Mouse (Mus musculus): ENCODE measurements around the gene Trir.

Trir gene

GRCm38 (mm10) chr8:84994375-84994774, 32.2 kb upstream of the Trir start:
- DNase-seq (ENCODE audit: low read depth): no peak

GRCm38 (mm10) chr8:84995680-84996079, 30.9 kb upstream of the Trir start:
- DNase-seq (ENCODE audit: low read depth): no peak

- no peak for DNase-seq (ENCODE audit: low read depth)
These were observed 29.6 kb upstream of the Trir start for GRCm38 (mm10) chr8:84996978-84997377.

- peak; percentile 93 for DNase-seq (ENCODE audit: low read depth)
These were observed 28.9 kb upstream of the Trir start for GRCm38 (mm10) chr8:84997649-84998295.

GRCm38 (mm10) chr8:85007686-85008085, 18.9 kb upstream of the Trir start:
- DNase-seq (ENCODE audit: low read depth): peak; percentile 72

- no peak for DNase-seq (ENCODE audit: low read depth)
These were observed 15.4 kb upstream of the Trir start for GRCm38 (mm10) chr8:85011242-85011641.

- peak; percentile 89 for DNase-seq (ENCODE audit: low read depth)
These were observed 13.3 kb upstream of the Trir start for GRCm38 (mm10) chr8:85013230-85013840.

GRCm38 (mm10) chr8:85014431-85014830, 12.2 kb upstream of the Trir start, which contains the start of gene Best2:
Gene Best2, minus strand, starts transcription at chr8:85014531.
- no peak for DNase-seq (ENCODE audit: low read depth)

- no peak for DNase-seq (ENCODE audit: low read depth)
These were observed 9.9 kb upstream of the Trir start for GRCm38 (mm10) chr8:85016724-85017123.

- DNase-seq (ENCODE audit: low read depth): no peak
These were observed 9.4 kb upstream of the Trir start for GRCm38 (mm10) chr8:85017209-85017608.

GRCm38 (mm10) chr8:85021514-85022055, 5.0 kb upstream of the Trir start:
- DNase-seq (ENCODE audit: low read depth): no peak

GRCm38 (mm10) chr8:85023846-85024245, 2.8 kb upstream of the Trir start:
- no peak for DNase-seq (ENCODE audit: low read depth)

GRCm38 (mm10) chr8:85025098-85025932, 1.3 kb upstream of the Trir start, which contains the start of gene Asna1:
Gene Asna1, minus strand, starts transcription at chr8:85025281.
- DNase-seq (ENCODE audit: low read depth): peak; percentile 98

GRCm38 (mm10) chr8:85027516-85027855, 863 bp downstream of the Trir start:
- DNase-seq (ENCODE audit: low read depth): peak; percentile 53

GRCm38 (mm10) chr8:85027922-85028321, 1.3 kb downstream of the Trir start:
- DNase-seq (ENCODE audit: low read depth): no peak

- no peak for DNase-seq (ENCODE audit: low read depth)
These were observed 2.6 kb downstream of the Trir start for GRCm38 (mm10) chr8:85029271-85029670.

GRCm38 (mm10) chr8:85032622-85033311, 6.1 kb downstream of the Trir start:
- no peak for DNase-seq (ENCODE audit: low read depth)

GRCm38 (mm10) chr8:85033867-85034266, 7.2 kb downstream of the Trir start:
- no peak for DNase-seq (ENCODE audit: low read depth)

- peak; percentile 95 for DNase-seq (ENCODE audit: low read depth)
These were observed 8.1 kb downstream of the Trir start for GRCm38 (mm10) chr8:85034764-85035163.

GRCm38 (mm10) chr8:85035165-85035727, 8.6 kb downstream of the Trir start:
- DNase-seq (ENCODE audit: low read depth): no peak

- DNase-seq (ENCODE audit: low read depth): peak; percentile 74
These were observed 9.2 kb downstream of the Trir start for GRCm38 (mm10) chr8:85035728-85036310.
